Mouse (Mus musculus) liver, embryonic 14.5 days (tissue): ENCODE measurements around the gene Zfyve26.

Source experiments
- CTCF ChIP-seq: IDR thresholded peaks from 2 replicates; pipeline ENCODE4 v1.5.1; 2016; ENCODE audit warnings: antibody characterized with exemption, low read depth, control low read depth
- EP300 ChIP-seq: IDR thresholded peaks from 2 replicates; pipeline ENCODE4 v1.6.1; 2016; ENCODE audit warnings: antibody characterized with exemption, low read depth

DNA sequence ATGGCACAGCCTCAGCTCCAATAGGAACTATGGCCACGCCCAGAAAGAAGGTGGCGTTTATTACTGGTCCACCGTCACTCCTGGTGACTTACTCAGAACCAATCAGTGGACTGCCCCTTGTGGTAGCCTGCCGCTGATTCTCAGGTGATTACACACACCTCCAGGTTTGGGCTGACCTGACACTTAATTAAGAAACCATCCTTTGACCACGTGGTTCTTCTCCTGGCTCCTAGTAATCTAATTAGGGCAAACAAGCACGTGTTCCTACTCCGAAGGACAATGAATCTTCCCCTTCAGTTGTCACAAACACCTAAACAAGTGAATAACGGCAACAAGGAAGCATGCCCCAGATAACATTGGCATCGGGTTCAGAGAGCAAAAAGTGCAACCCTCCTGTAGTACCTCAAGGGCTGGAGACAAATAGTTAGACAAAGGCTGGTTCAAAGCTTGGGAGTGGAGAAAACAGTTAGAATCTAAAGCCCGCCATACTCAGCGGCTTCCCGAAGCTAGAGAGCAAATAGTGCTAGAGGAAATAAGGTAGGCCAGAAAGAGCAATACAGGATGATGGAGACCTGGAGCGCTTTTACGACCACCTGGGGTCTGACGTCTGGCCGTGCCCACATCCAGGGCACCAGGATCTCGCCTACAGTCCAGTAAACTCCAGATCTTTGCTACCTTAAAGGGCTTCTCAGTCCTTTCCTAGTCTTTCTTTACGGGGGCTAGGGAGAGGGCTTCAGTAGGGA is 105.0 kb downstream of the Zfyve26 start:
- peak; percentile 51 for TF ChIP-seq CTCF
- TF ChIP-seq EP300, result no peak
